Mouse (Mus musculus) erythroblast, embryonic 14.5 days (primary cell): ENCODE data around the gene Alg11.

Experiments used
- GATA1 ChIP-seq: IDR thresholded peaks from 2 replicates; pipeline ENCODE4 v1.6.1; 2012; ENCODE audit warnings: low read length, inconsistent platforms, mixed read lengths
- TAL1 ChIP-seq: IDR thresholded peaks from 3 replicates; pipeline ENCODE4 v1.6.1; 2012; ENCODE audit warnings: low read length, inconsistent platforms, mixed read lengths

- TF ChIP-seq TAL1, result no peak
- TF ChIP-seq GATA1, result no peak
Observed at GRCm38 (mm10) chr8:22056850-22057249, 3.7 kb upstream of the Alg11 start.
